Mouse (Mus musculus) fat pad, adult 2 months (tissue): Measurements from ENCODE around the gene Plxnc1.

Experiments
- DNase-seq: peaks from one replicate; pipeline ENCODE4 v3.0.0-alpha.2; 2011; ENCODE audit warnings: low read depth, low spot score; ENCODE audit errors: extremely low read depth

Plxnc1 gene

DNA sequence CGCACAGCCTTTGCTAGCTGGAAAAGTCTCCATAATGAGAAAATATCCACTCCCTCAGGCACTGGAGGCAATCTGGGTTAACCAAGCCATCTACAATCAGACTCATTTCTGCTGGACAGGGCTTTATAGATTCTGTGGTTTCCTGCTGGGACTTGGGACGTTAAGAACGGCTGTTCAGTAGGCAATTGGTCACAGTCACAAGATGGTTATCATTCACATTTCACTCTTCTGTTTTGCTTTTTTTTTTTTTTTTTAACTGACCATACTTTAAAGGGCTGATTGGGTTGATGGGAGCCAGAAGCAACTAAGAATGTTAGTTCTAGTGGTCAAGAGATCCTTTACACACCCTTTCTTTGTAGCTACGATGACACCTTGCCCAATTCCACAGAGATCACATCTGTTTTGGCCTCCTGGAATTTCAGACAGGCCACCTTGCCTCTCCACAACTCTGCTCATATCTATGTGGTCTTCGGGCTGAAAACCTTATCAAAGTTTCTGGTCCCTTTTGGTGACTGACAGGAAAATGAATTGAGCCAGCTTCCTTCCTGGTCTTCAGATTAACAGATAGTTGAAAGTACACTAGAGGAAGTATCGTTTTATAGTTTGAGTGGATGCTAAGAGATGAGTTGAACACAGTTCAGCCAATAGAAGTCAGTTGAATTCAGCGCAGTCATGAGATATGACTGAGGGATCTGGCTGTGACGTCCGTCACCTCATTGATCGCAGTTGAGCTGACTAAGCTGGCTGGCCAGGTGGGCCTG, 3.5 kb upstream of the Plxnc1 start:
- DNase-seq: no peak

DNA sequence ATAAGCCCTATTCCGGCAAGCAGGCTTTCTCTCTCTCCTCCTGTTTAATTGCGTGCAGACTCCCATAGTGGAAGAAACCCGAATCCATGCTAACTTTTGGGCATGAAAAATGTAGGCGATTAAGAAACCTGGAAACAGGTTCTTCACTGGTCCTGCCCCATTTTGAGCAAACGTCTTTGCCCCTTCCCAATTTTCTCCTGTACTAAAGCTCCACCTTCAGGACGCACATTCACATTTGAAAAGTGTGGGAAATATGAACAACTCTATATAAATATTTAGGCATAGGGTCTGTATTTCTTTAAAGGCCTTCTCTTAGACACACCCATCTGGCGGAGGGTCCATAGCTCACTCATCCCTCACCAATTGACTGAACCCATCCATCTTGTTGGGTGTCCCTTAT, 2.8 kb upstream of the Plxnc1 start:
- no peak for DNase-seq

DNA sequence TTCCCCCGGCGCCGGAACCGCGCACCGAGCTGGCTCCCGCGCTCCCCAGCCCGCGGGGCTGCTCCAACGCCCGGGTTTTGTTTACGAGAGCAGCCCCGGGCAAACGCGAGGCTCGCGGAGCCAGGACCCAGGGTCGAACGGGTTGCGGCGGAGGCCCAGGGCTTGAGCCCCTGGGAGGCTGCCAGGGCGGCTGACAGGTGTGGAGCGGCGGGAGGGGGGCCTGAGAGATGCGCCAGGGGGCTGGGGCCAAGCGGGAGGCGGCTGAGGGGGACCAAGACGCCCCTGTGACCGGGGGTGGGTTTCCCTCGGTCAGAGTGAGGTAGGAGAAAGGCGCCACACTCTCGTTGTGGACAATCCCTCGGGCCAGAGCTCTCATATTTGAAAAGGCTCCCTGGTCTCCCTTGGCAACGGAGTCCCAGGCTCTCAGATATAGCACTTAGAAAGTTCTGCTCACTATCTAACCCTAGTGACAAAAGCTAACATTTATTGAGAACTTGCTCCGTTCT, 624 bp upstream of the Plxnc1 start:
- no peak for DNase-seq

DNA sequence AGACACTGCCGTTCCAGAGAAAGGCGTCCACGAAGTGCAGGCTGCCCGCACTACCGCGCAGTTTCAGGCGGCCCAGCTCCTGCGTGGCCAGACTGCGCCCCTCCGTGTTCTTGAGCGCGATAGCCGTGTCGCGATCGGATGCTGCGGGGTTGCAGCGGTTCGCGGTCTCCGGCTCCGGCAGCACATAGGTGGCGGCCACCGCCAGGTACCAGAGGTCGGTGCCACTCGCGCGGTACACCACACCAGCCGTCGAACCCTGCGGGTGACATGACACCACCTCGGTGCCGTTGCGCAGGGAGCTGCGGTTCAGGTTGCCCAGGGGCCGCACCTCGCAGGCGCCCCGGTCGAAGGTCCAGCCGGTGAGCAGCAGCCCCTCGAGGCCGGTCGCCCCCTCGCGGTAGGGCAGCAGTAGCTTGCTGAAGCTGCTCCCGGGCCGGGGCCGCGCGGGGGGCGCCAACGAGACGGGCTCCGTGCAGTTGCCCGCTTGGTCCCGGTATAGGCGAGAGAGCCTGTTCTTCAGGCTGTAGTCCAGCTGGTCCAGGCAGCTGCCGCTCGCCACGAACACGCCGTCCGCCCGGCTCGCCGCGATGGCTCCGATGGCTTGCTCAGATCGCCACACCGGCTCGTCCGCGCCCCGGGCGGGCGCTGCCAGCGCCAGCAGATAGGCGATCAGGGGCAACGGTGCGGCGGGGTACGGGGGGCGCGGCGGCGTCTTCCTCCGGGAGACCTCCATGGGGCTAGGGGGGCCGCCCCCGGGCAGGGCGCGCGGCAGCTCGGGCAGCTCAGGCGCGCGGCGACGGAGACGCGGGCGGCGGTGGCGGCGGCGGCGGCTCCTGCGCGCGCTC, 567 bp downstream of the Plxnc1 start:
- DNase-seq: no peak

DNA sequence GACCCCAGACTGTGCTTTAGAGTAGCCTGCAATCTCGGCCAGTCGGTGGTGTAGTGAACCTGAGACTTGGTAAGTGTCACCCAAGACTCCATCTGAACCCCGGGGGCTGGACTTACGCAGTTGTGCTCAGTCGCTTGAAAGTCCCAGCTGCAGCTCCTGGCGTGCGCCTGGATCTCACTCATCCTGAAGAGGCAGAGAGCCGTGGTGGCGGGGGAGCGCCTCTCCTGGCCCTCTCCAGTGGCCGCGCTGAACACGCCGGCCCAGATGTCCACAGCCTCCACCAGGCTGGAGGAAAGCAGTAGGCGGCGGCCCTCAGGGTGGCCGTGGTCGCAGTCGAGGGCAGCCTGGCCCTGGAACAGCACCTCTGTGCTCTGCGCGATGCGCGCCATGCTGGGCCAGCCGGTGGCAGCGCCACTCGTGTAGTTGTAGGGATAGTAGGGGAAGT, 1.2 kb downstream of the Plxnc1 start:
- DNase-seq: no peak

DNA sequence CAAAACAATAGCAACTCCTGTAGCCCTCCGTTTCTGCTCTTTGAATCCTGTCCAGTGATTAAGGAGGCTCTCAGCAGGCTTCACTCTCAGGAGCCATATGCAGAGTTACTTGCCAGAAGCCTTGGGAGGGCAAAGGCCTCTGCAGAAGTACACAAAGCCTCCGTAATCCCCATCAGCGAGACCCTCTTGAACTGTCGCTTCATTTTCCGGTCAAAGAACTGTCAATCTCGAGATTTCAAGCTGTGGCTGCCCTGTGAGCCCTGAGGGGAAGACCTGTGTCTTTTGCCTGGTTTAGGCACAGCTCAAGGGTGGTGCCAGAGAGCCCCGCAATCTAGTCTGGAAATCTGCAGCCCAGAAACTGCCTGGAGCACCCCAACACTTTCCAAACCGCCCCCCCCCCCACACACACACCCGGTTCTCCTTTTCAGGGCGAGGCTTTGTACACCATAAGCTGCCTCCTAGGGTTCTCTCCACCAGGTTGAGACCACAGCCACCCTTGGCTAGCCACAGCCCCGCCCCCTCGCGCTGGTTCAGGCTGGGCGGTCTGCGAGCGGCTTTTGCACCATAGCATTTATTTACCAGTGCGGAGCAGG, 2.1 kb downstream of the Plxnc1 start:
- DNase-seq: no peak

DNA sequence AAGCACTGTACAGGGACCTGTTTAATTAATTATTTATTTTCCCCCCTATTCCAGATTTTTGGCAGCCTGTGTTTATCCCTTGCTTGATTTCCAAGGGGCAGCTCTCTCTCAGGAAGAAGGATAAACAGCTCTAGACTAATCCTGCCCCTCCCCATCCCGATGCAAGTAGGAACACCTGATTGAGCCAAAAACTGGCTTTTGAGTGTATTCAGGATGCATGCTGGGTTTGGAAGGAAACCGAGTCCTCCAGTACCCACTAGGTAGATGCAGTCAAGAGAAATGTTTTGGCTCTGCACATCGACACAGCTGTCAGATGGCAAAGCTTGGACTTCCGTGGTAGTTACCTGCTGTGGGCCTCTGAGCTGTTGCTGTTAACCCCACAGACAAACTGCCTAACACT, 3.1 kb downstream of the Plxnc1 start:
- DNase-seq: no peak

DNA sequence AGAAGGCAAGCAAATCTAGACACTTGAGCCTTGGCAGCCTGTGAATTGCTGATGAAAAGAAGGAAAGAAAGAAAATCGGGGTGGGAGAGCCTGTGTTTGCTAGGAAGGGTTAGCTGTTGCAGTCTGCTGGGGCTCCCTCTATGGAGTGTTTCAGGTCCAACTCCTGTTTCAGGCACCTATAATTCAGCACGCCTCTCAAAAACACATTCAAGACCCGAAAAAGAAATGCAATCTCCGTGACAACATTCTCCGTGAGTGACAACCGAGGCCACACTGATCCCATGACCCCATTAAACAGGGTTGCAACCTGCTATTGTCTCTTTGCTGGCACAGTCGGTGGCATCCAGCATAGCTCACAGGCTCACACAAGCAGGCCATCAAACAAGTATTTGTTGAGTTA, 3.8 kb downstream of the Plxnc1 start:
- DNase-seq: no peak

DNA sequence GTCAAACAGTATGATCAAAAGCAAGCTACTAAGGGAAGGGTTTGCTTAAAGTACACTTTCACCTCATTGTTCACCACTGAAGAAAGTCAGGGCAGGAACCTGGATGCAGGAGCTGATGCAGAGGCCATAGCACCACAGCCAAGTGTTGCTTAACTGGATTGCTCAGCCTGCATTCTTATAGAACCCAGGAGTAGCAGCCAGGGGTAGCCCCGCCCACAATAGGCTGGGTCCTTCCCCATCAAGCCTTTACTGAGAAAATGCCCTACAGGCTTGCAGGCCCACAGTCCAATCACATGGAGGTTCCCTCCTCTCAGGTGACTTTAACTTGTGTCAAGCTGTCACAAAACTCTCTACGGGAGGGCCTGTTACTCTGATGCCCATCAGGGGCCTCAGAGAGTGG, 4.6 kb downstream of the Plxnc1 start:
- DNase-seq: no peak

DNA sequence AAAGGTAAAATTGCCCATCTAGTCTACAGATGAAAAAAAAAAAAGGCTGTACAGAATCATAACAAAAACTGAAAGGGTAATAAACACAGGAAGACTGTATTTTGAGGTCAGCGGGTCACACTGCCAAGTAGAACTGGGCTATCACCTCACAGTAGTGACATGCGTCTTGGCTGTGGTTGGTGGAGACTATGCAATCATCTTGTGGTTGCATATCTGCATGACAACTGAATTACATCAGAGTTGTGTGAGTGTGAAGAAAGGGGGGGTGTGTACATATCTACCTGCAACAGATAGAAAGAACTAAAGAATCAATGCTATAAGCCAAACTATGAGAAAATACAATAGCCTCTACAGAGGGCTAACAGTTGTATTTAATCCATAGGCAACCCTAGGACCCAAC, 5.7 kb downstream of the Plxnc1 start:
- DNase-seq: no peak

DNA sequence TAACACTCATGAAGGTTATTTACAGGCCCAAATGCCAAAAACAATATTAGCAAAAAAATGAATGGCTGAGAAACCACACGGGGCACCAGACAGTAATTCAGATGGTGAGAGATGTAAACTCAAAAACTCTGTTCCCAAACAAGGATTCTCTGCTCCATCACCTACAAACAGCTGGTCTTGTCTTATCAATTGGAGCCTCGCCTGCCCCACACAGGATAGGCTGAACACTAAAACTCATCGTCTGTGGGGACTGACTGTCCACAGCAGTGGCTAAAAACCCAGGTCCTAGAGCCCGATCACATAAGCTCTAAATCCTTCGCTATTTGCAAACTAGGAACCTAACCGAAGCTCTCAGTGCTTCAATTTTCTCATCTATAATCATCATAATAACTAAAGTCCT, 6.3 kb downstream of the Plxnc1 start:
- no peak for DNase-seq

DNA sequence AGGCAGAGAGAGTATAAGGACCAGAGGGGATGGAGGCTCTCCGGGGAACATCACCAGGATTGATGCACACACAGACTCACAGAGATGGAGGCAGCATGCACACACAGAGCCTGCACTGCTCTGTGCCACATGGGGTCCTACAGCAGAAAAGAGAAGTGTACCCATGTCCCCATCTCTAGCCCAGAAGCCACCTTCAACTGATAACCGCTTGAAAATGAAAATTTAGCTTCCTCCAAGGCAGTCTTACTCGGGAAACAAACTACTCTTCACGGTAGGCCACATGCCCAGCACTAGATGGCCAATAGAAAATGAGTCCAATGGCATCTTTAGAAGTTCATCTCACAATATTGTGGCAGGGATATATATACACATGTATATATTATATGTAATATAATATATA, 9.4 kb downstream of the Plxnc1 start:
- DNase-seq: no peak

DNA sequence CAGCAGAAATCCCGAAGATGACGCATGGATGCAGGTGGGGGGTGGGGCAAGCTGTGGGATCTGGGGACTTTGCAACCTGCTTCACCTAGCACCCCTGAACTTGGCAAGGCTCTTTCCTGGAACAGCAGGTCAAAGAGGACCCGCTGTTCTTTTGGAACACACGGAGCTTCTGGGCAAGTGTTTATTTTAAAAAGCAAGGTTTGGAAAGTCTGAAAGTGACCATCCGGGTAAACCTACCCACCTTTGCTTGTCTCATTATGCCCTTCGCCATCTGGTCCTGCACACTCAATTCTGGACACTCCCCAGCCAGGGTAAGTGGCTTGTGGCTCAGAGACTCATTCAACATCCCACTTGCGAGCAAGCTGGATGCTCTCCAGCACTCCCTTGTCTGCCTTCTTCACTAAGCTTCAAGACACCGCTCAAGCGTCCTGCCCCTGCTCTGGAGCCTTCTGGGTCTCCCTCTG, 10.5 kb downstream of the Plxnc1 start:
- no peak for DNase-seq

DNA sequence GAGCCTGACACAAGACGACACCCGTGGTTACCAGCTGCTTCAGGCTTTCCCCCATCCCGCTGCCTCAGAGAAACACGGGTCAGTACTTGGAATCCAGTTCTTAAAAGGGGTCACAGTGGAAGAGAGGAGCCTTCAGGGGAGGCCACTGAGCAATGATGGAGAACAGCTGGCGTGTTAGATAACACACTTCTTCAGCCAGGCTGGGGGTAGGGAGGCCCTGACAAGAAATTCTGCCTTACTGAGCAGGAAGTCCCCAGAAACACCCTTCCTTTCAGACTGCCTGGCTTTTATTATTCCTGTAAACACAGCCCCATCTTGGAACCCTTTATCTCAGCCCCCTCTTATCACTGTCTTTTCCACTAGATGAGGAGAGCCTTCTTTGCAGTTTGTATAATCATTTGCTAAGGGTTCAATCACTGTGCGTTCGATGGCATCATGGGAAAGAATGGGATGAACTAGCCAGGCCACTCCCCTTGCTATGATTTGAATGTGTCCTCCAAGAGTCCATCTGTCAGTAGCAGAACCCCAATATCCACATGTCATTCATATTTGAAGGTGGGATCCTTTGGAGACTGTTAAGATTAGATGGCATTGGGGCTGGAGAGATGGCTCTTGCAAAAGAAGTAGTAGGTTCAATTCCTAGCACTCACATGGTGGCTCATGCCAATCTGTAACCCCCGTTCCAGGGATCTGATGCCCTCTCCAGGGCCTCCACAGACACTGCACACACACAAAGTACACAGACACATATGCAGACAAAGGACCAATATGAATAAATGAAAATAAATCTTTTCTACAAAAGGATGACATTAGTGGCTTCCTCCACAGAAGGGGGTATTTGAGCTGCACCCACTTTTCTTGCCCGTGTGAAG, 12.4 kb downstream of the Plxnc1 start:
- no peak for DNase-seq

DNA sequence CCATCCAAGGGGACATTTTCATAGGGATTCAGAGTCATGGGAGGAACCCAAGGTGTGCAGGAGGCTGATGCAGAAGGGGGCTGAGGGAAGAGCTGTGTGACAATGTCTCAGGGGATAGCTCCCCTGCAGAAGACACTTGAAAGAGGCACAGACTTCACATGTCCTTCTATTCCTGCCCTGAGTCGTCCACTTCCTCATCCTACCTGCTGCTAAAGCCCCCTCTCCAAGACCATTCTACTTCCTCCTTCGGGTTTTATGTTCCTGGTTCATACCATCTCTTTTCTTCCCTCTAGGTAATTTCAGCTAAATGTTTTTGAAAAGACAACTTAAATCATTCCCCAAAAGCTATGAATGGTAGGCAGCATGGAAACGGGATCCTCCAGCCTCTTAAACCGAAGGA, 16.5 kb downstream of the Plxnc1 start:
- no peak for DNase-seq

DNA sequence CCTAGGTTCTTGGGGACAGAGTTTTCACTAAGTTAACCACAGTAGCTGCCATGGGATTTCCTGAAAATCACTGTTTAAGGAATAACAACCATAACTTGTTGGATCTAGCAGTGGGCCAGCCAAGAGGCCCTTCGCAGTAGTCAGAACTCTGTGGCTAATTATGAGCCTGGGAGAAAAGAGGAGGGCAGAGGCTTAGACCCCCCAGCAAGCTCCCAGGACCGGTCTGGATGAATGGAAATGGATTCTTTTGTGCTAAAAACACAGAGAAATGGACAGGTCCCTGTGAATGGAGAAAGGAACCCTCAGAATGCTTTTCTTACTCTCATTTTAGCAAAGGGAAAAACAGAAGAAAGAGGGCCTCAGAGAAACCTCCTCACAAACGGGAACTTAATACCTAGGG, 18.3 kb downstream of the Plxnc1 start:
- no peak for DNase-seq

DNA sequence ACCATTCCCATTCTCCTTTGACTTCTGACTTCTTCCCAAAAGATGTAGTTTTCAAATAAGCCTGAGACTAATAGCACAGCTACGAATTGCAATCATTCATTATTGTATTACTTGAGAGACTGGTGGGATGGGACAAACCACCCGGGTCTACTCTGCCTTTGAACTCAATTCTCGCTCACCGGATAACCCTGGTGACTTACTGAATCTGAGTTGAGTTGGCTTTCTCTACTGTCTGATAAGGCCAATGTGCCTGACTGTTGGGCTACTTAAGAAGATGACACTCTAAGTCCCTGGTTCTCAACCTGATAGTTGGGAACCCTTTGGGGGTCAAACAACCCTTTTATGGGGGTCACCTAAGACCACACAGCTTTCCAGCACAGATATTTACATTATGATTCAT, 19.8 kb downstream of the Plxnc1 start:
- no peak for DNase-seq

DNA sequence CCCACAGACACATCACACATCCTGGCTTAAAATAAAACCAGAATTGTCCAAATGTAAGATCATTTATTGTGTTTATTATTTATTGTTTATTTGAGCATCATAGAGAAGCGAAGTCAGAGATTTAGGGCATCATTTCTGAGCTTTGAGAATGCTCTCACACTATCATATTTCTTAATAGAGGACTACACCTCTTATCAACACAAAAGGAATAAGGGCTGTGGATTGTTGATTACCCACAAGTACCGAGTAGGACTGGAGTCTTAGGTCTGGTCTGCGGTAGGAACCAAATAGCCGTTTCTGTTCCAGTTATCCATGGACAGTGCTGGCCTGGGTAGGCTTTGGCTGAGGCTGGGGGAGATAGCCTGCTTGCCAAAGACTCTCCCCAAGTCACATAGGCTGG, 20.2 kb downstream of the Plxnc1 start:
- DNase-seq: no peak

DNA sequence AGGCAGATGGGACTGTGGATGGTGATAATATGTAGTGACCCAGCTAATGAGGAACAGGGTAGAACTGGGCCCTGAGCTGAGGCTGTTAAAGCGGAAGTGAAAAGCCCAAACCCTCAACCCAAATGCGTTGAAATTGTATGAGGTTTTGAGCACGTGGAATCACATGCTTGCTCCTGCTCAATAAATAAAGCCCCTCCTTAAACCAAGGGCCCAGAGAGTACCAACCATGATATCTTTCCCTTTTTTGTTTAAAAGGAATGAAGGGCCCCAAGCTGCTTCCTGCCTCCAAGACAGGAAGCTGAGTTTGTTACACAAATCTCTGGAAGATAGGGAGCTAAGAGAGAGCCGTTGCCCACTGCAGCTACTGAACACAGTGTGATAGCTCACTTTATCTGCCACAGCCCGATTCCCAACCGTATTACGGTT, 21.3 kb downstream of the Plxnc1 start:
- no peak for DNase-seq

DNA sequence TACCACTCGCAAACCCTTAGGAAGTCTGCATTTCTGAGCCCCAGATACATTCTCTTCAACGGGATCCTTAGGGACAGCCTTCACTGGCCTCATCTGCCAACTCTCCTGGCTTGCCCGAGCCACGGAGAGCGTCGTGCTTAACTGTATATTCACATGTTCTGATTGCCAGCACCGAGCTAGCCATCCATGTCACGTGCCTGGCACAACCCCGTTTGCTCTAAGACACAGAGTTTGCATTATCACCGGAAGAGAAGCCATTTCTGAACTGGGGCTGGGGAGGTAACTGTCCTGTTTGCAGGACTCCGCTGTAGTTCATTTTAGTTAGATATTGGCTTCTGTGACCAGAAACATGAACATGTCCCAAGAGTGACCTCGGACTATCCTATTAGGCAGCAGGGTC, 21.8 kb downstream of the Plxnc1 start:
- no peak for DNase-seq

DNA sequence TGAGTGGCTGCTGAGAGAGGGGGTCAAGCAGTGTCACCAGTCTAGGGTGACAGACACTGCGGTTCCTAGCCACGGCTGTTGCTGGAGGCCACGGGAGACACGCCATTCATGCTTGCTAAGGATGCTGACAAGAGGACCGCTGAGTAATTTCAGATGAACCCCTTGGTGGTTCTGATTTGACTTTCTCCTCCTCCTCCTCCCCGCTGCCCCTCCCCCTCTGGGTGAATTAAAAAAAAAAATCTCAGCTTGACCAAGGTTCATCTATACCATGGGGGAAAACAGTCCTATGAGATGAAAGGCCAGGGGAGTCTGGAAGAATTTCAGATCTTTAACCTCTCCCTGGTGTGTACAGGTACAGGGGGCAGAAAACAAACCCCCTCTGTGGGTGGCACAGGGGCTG, 22.9 kb downstream of the Plxnc1 start:
- no peak for DNase-seq
